ENCODE assay signal across 17 mouse cellular contexts in genomic region chr6:114778650-114779049, GRCm38 (mm10).
DNase-seq lines count a peak whose midpoint lies in the region; ATAC-seq and TF ChIP-seq lines count a peak whose summit lies in the region.
"Had no signal": no experiment of that assay in that cellular context is flagged by ENCODE, and none has a peak within 500 bp of the region (broad histone marks: within the 10 kb centered on the region; RNA-seq: fewer than 3 reads in every experiment).

No protein-coding gene starts in this region.

- no peak for ATAC-seq in lung, embryonic 14.5 days (ENCODE audit: insufficient read depth)
- ATAC-seq in intestine, embryonic 16.5 days: no peak

- no peak overlapping the region for H3K9ac ChIP-seq in lung, embryonic 14.5 days
- no peak overlapping the region for H3K9ac ChIP-seq in intestine, embryonic 16.5 days (ENCODE audit: low read depth, low read length)
- H3K9ac ChIP-seq: limb, embryonic 12.5 days had no signal

- peaks cover 24% of the 10 kb centered on the region for H3K4me1 ChIP-seq in lung, embryonic 14.5 days (ENCODE audit: insufficient read depth)
- peaks cover 23% of the 10 kb centered on the region for H3K4me1 ChIP-seq in intestine, embryonic 16.5 days (ENCODE audit: control insufficient read depth, insufficient read depth, low read length)

- H3K27me3 ChIP-seq in lung, embryonic 14.5 days (ENCODE audit: insufficient read depth, low read length): no peaks in the 10 kb centered on the region
- H3K27me3 ChIP-seq in intestine, embryonic 16.5 days (replicated peaks; ENCODE audit: control insufficient read depth, insufficient read depth, low read length): no peaks in the 10 kb centered on the region
- H3K27me3 ChIP-seq: limb, embryonic 12.5 days had no signal

- no peak overlapping the region for H3K4me3 ChIP-seq in lung, embryonic 14.5 days (ENCODE audit: low read depth, low read length)
- no peak overlapping the region for H3K4me3 ChIP-seq in intestine, embryonic 16.5 days (ENCODE audit: low read length)
- H3K4me3 ChIP-seq: limb, embryonic 12.5 days; myocyte had no signal

- no peaks in the 10 kb centered on the region for H3K9me3 ChIP-seq in lung, embryonic 14.5 days (ENCODE audit: low read depth, low read length)
- H3K9me3 ChIP-seq in intestine, embryonic 16.5 days (ENCODE audit: control insufficient read depth, low read length): no peaks in the 10 kb centered on the region
- H3K9me3 ChIP-seq: limb, embryonic 12.5 days had no signal

- WGBS in lung, embryonic 14.5 days: 43% methylated on average over 8 of the region's 8 CpGs
- WGBS in intestine, embryonic 16.5 days: 60% methylated on average over 8 of the region's 8 CpGs

- H3K27ac ChIP-seq in lung, embryonic 14.5 days (ENCODE audit: low read depth): no peak overlapping the region
- H3K27ac ChIP-seq in intestine, embryonic 16.5 days (ENCODE audit: low read length): no peak overlapping the region

- H3K4me2 ChIP-seq in lung, embryonic 14.5 days: no peak overlapping the region
- no peak overlapping the region for H3K4me2 ChIP-seq in intestine, embryonic 16.5 days (ENCODE audit: low read depth, low read length)
- H3K4me2 ChIP-seq: limb, embryonic 12.5 days had no signal

- DNase-seq in embryo, embryonic 10.5 days (ENCODE audit: low spot score): peak; percentile 42
- no peak for DNase-seq in embryo, embryonic 9.5 days (ENCODE audit: extremely low spot score)
- DNase-seq in lung, embryonic 14.5 days: peak; percentile 36
- DNase-seq in lung, postnatal 25 days (ENCODE audit: low spot score): no peak
- DNase-seq in CD4-positive, CD25-positive, alpha-beta regulatory T cell, adult 2 months (ENCODE audit: low read depth, low spot score): peak; percentile 19
- peak; percentile 58 for DNase-seq in mesoderm, embryonic 11.5 days (ENCODE audit: low read depth, low spot score)
- no peak for DNase-seq in layer of hippocampus, adult 11-12 months (ENCODE audit: low spot score)
- DNase-seq: cerebellum, adult 9-10 months; heart, adult 18-20 months; heart, postnatal 14 days; kidney, adult 8-10 months; layer of hippocampus, adult 9-11 months; lung, postnatal 36 days; right cerebral cortex, postnatal 25 days had no signal

- no peak for TF ChIP-seq CTCF in lung, embryonic 14.5 days (IDR thresholded peaks at IDR 0.05; ENCODE audit: low read depth)

- no peaks in the 10 kb centered on the region for H3K36me3 ChIP-seq in lung, embryonic 14.5 days (ENCODE audit: insufficient read depth)
- no peaks in the 10 kb centered on the region for H3K36me3 ChIP-seq in intestine, embryonic 16.5 days (ENCODE audit: control insufficient read depth, insufficient read depth, low read length)
- H3K36me3 ChIP-seq: limb, embryonic 12.5 days had no signal

Comparison
In these comparisons a context has a peak if more than half of its experiments do, and no peak if none do; other contexts are left out.
1. DNase-seq: peak in embryo, embryonic 10.5 days (single experiment), lung, embryonic 14.5 days (single experiment), CD4-positive, CD25-positive, alpha-beta regulatory T cell, adult 2 months (single experiment) and mesoderm, embryonic 11.5 days (single experiment); none in embryo, embryonic 9.5 days (single experiment), lung, postnatal 25 days (single experiment) and layer of hippocampus, adult 11-12 months (single experiment).